Mouse (Mus musculus): ENCODE data around the gene Amz2.

DNA sequence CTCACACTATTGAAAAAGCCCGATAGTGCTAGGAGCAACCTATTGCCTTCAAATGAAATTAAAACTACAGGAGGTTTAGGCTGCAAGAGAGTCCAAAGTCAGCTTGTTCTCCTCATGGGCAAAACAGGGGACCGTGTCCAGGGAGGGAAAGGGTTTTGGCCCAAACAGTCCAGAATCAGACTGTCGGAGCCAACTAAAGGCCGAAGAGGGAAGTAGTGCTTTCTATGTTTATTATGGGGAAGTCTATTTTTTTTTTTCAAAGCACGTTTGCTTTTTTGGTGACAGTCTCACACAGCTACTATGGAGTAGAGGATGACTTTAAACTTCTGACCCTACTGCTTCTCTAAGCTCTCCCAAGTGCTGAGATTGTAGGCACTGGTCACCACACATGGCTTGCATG is 42.4 kb downstream of the Amz2 start:
- no peak for TF ChIP-seq GATA1 (IDR thresholded peaks at IDR 0.05; ENCODE audit: low read length)
- TF ChIP-seq TAL1 (IDR thresholded peaks at IDR 0.05; ENCODE audit: low read length) = no peak

Measured in erythroblast, embryonic 14.5 days (primary cell).